Mouse (Mus musculus): ENCODE results near the gene Snx30.

DNA sequence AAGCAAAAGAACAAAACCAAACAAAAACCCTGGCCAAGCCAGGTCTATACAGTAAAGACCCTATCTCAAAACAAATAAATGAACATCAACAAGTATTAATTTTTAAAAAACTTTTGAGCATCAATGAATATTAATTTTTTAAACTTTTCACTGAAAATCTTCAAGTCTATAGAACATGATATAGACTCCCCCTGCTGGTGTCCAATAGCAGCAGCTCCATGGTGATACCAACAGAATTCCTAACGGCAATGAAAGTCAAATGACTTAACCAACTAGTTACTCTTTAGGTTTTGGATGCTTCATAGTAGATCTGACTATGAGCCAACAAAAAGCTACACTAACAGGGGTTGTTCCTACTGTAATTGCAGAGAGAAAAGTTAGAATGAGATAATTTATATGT lies 25.1 kb upstream of the Snx30 start:
- TF ChIP-seq GATA1 (IDR thresholded peaks at IDR 0.05; ENCODE audit: low read length) (no peak), TAL1 (IDR thresholded peaks at IDR 0.05; ENCODE audit: low read length) (no peak)

Data from erythroblast, embryonic 14.5 days (primary cell).